Mouse (Mus musculus): ENCODE measurements around the gene Ctsw. TPM values are rescaled to one million over a fixed set of nuclear protein-coding genes. Genes with fewer than 3 reads are reported as not detected.
"Not testable (repeated sequence)": the region's sequence is repeated elsewhere in the genome, so short reads cannot be mapped to it uniquely, and the experiment has no call there.

Gene Ctsw
- total and polyA plus RNA-seq, 2 experiments from 2014 or later, result 0.33 to 1.9 TPM

DNA sequence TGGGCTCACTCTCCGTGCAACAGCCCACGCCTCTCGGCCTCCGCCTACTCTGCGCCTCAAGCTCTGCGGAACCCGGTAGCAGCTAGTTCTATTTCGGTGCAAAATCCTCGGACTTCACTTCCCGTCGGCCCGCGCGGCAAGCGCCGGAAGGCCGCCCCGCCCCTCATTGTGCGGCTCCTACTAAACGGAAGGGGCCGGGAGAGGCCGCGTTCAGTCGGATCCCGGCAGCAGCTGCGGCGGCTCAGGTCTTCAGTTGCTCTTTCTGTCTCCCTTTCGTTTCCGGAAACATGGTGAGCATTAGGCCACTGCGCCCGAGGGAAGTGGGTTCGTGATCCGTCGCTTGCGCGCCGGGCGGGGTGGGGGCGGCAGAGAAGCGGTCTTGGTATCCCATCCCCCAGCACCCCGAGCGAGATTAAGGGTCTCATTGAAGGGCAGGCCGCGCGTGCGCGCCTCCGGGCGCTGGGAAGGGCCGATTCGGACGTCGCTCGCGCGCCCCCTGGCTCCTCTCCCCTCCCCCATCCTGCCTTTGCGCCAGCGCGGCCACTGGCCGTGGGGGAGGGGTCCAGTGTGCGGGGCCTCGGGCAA lies 22.1 kb upstream of the Ctsw start, which contains the start of gene Cfl1:
Gene Cfl1 (plus strand): TSS at position 143 of the 585 bp plus-strand sequence.
- peak within 1 kb of the TSS; percentile 99 for H3K27ac ChIP-seq (ENCODE audit: low read depth, low read length)
- H3K36me3 ChIP-seq (ENCODE audit: insufficient read depth, low read length), result peaks cover 25% of the 10 kb centered on the region
- H3K9me3 ChIP-seq (ENCODE audit: low read length), result no peaks in the 10 kb centered on the region
- TF ChIP-seq CTCF (IDR thresholded peaks at IDR 0.05), result peak; percentile 48
- no peaks in the 10 kb centered on the region for H3K27me3 ChIP-seq (ENCODE audit: insufficient read depth, low read length)
- DNase-seq (ENCODE audit: low spot score), result peak; percentile 96
- H3K4me2 ChIP-seq (ENCODE audit: low read depth, low read length, poor library complexity, severe bottlenecking), result peak within 1 kb of the TSS; percentile 83
- peak; percentile 70 for ATAC-seq (ENCODE audit: low FRiP score)
- H3K4me3 ChIP-seq (ENCODE audit: low read depth, low read length), result peak within 1 kb of the TSS; percentile 71
- H3K4me1 ChIP-seq (ENCODE audit: insufficient read depth, low read length), result peaks cover 3% of the 10 kb centered on the region; the same call in 1 of the 2 replicates
- under 1% methylated on average over 49 of the region's 62 CpGs for WGBS
- H3K9ac ChIP-seq (replicated peaks; ENCODE audit: low read length, poor library complexity, severe bottlenecking), result peak within 1 kb of the TSS; percentile 96

DNA sequence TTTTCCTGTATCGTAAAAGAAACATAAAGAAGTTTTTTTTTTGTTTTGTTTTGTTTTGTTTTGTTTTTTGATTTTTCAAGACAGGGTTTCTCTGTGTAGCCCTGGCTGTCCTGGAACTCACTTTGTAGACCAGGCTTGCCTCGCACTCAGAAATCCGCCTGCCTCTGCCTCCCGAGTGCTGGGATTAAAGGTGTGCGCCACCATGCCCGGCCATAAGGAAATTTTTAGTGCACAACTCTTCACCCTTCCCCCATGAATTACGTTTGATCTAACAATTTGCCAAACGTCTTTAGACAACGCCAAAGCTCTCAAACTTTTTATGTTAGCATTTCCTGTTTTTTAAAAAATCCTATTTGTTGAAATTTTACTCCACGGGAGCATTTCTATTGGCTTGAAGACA lies 21.4 kb upstream of the Ctsw start:
- not testable (repeated sequence) for H3K4me1 ChIP-seq (ENCODE audit: insufficient read depth, low read length); DNase-seq (ENCODE audit: low spot score); ATAC-seq (ENCODE audit: low FRiP score); H3K9me3 ChIP-seq (ENCODE audit: low read length); H3K27me3 ChIP-seq (ENCODE audit: insufficient read depth, low read length)
- peak overlapping the region; percentile 96; the same call in 1 of the 2 replicates for H3K9ac ChIP-seq (replicated peaks; ENCODE audit: low read length, poor library complexity, severe bottlenecking)
- 48% methylated on average over 10 of the region's 10 CpGs for WGBS
- H3K27ac ChIP-seq (ENCODE audit: low read depth, low read length), result peak overlapping the region; percentile 99
- peak overlapping the region; percentile 65 for H3K4me2 ChIP-seq (ENCODE audit: low read depth, low read length, poor library complexity, severe bottlenecking)
- peak overlapping the region; percentile 71 for H3K4me3 ChIP-seq (ENCODE audit: low read depth, low read length)
- H3K36me3 ChIP-seq (ENCODE audit: insufficient read depth, low read length), result peaks cover 27% of the 10 kb centered on the region

DNA sequence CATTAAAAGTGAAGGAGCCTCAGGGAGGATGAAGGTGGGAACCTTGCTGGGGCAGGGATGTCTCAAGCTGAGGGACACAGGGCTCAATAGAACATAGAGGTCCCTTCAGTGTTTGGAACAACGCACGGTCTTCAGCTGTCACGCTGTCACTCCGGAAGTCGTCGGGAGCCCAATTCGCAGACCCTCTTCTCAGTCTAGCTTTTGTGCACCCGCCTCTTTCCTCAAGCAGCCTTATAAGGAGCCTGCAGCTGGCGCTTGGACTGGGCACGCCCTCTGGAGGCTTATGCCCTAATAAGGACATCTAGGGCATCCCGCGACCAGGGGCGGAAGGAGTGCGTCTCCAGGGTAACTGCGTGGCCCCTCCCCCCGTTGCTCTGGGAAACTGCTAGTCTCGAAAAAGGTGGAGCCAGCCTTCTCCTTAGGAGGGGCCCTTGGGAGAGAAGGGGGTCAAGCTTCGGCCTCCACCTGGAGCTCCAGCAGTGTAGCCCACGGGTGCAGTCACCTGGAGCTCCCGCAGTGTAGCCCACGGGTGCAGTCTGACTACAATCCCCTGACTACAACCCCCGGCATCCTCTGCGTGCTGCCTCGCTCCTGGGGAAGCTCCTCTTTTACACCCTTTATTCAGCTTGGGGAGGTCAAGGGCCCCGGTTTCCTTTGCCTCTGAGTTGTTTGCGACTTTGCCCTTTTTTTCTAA lies 20.7 kb upstream of the Ctsw start:
- Histone ChIP-seq H3K36me3 (ENCODE audit: insufficient read depth, low read length) (peaks cover 31% of the 10 kb centered on the region), H3K9me3 (ENCODE audit: low read length) (no peaks in the 10 kb centered on the region), H3K4me2 (ENCODE audit: low read depth, low read length, poor library complexity, severe bottlenecking) (peak overlapping the region; percentile 83), H3K27ac (ENCODE audit: low read depth, low read length) (peak overlapping the region; percentile 98), H3K27me3 (ENCODE audit: insufficient read depth, low read length) (no peaks in the 10 kb centered on the region), H3K9ac (replicated peaks; ENCODE audit: low read length, poor library complexity, severe bottlenecking) (peak overlapping the region; percentile 53), H3K4me1 (ENCODE audit: insufficient read depth, low read length) (peaks cover 3% of the 10 kb centered on the region; the same call in 1 of the 2 replicates), H3K4me3 (ENCODE audit: low read depth, low read length) (peak overlapping the region; percentile 52)
- WGBS, result under 1% methylated on average over 26 of the region's 26 CpGs
- TF ChIP-seq CTCF (IDR thresholded peaks at IDR 0.05), result peak; percentile 52; the same call in 1 of the 2 replicates
- DNase-seq (ENCODE audit: low spot score) (peak; percentile 97), ATAC-seq (ENCODE audit: low FRiP score) (peak; percentile 74)

GRCm38 (mm10) chr19:5487768-5488550 lies 19.7 kb upstream of the Ctsw start, which contains the start of gene Mus81:
TSS of gene Mus81 (minus strand) at chr19:5488402.
- peak; percentile 86 for TF ChIP-seq CTCF (IDR thresholded peaks at IDR 0.05)
- no peaks in the 10 kb centered on the region for H3K27me3 ChIP-seq (ENCODE audit: insufficient read depth, low read length)
- H3K4me3 ChIP-seq (ENCODE audit: low read depth, low read length), result peak within 1 kb of the TSS; percentile 52
- H3K9ac ChIP-seq (replicated peaks; ENCODE audit: low read length, poor library complexity, severe bottlenecking), result peak within 1 kb of the TSS; percentile 74
- ATAC-seq (ENCODE audit: low FRiP score) (peak; percentile 64), DNase-seq (ENCODE audit: low spot score) (peak; percentile 96)
- H3K4me2 ChIP-seq (ENCODE audit: low read depth, low read length, poor library complexity, severe bottlenecking), result peak within 1 kb of the TSS; percentile 83
- under 1% methylated on average over 39 of the region's 39 CpGs for WGBS
- H3K9me3 ChIP-seq (ENCODE audit: low read length), result no peaks in the 10 kb centered on the region
- H3K36me3 ChIP-seq (ENCODE audit: insufficient read depth, low read length), result peaks cover 35% of the 10 kb centered on the region
- peak within 1 kb of the TSS; percentile 98 for H3K27ac ChIP-seq (ENCODE audit: low read depth, low read length)
- peaks cover 3% of the 10 kb centered on the region; the same call in 1 of the 2 replicates for H3K4me1 ChIP-seq (ENCODE audit: insufficient read depth, low read length)

DNA sequence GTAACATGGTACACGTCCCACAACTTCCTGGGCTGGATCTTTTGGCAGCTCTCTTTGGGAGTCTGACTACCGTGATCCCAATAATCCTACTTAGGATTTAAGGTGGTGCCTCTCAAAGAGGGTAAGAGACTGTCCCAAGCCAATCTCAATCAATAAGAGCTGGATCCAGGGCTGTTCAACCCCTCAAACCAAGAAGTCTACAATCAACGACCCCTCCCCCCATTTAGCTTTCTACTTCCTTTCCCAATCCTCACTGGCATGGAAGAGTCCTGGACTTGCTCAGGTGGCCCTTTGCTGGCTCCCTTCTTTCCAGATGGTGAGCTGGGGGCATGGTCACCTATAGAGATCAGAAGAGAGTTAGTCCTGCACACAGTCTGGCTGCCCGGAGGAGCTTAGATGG lies 18.5 kb upstream of the Ctsw start:
- H3K4me1 ChIP-seq (ENCODE audit: insufficient read depth, low read length), result peaks cover 3% of the 10 kb centered on the region; the same call in 1 of the 2 replicates
- peak overlapping the region; percentile 52; the same call in 1 of the 2 replicates for H3K4me3 ChIP-seq (ENCODE audit: low read depth, low read length)
- H3K9ac ChIP-seq (replicated peaks; ENCODE audit: low read length, poor library complexity, severe bottlenecking), result no peak overlapping the region; the same call in 1 of the 2 replicates
- no peaks in the 10 kb centered on the region for H3K27me3 ChIP-seq (ENCODE audit: insufficient read depth, low read length)
- H3K27ac ChIP-seq (ENCODE audit: low read depth, low read length), result no peak overlapping the region
- H3K4me2 ChIP-seq (ENCODE audit: low read depth, low read length, poor library complexity, severe bottlenecking), result peak overlapping the region; percentile 83; the same call in 1 of the 2 replicates
- peaks cover 33% of the 10 kb centered on the region for H3K36me3 ChIP-seq (ENCODE audit: insufficient read depth, low read length)
- ATAC-seq (ENCODE audit: low FRiP score), result no peak
- H3K9me3 ChIP-seq (ENCODE audit: low read length), result no peaks in the 10 kb centered on the region
- WGBS, result 78% methylated on average over 4 of the region's 4 CpGs
- TF ChIP-seq CTCF (IDR thresholded peaks at IDR 0.05), result no peak
- DNase-seq (ENCODE audit: low spot score), result no peak
